Mouse (Mus musculus): ENCODE measurements around the gene Lypd8. TPM values are rescaled to one million over a fixed set of nuclear protein-coding genes. Genes with fewer than 3 reads are reported as not detected.

Lypd8 gene
- total RNA-seq, 2 experiments from 2014 or later = not detected

GRCm38 (mm10) chr11:58399985-58400645 lies 21.3 kb downstream of the Lypd8 start:
- DNase-seq = no peak

- DNase-seq = no peak
These were observed 21.8 kb downstream of the Lypd8 start for GRCm38 (mm10) chr11:58400655-58401054.

GRCm38 (mm10) chr11:58408066-58408465 lies 29.2 kb downstream of the Lypd8 start:
- peak; percentile 16 for DNase-seq

GRCm38 (mm10) chr11:58418336-58418735 lies 39.5 kb downstream of the Lypd8 start:
- no peak for DNase-seq

- no peak for DNase-seq
These were observed 42.0 kb downstream of the Lypd8 start, which contains the start of gene 1810065E05Rik for GRCm38 (mm10) chr11:58420815-58421214. Gene 1810065E05Rik (plus strand): TSS chr11:58421111.

GRCm38 (mm10) chr11:58432259-58432658 lies 53.4 kb downstream of the Lypd8 start, which contains the start of gene Gm12253:
Gene Gm12253 (plus strand): TSS chr11:58432559.
- no peak for DNase-seq

GRCm38 (mm10) chr11:58437866-58438265 lies 59.0 kb downstream of the Lypd8 start:
- no peak for DNase-seq

Other genes starting within 250 kb of the Lypd8 start
- 10 to 100 TPM; 10.8 to 14.6 TPM for gene Gemin5, start 210.5 kb upstream of the Lypd8 start, total RNA-seq (2021)
- gene Mrpl22, start 207.4 kb upstream of the Lypd8 start, total RNA-seq (2021) = 10 to 100 TPM; 43.9 to 49.0 TPM
- gene Igtp, start 179.5 kb upstream of the Lypd8 start, total RNA-seq (2021) = 1 to 10 TPM; 4.7 to 6.6 TPM
- gene Irgm2, start 179.4 kb upstream of the Lypd8 start, total RNA-seq (2021) = 1 to 10 TPM; 7.1 to 7.5 TPM
- not detected for gene 4930438A08Rik, start 104.2 kb upstream of the Lypd8 start, total RNA-seq (2021)
- gene Zfp692, start 72.0 kb upstream of the Lypd8 start, total RNA-seq (2021) = 1 to 10 TPM; 3.5 to 5.3 TPM
- 10 to 100 TPM; 31.0 to 41.3 TPM for gene Zfp672, start 48.7 kb upstream of the Lypd8 start, total RNA-seq (2021)
- 10 to 100 TPM; 28.0 to 30.3 TPM for gene Sh3bp5l, start 48.3 kb upstream of the Lypd8 start, total RNA-seq (2021)
- not detected for gene 1810065E05Rik, start 42.1 kb downstream of the Lypd8 start, total RNA-seq (2021)
- not detected for gene Gm12253, start 53.5 kb downstream of the Lypd8 start, total RNA-seq (2021)
- gene Lypd9, start 73.9 kb downstream of the Lypd8 start, total RNA-seq (2021) = not detected
- not detected for gene Olfr30, start 83.2 kb downstream of the Lypd8 start, total RNA-seq (2021)
- gene Olfr332, start 113.5 kb downstream of the Lypd8 start, total RNA-seq (2021) = not detected
- gene Olfr331, start 123.5 kb downstream of the Lypd8 start, total RNA-seq (2021) = not detected
- gene Olfr330, start 155.8 kb downstream of the Lypd8 start, total RNA-seq (2021) = not detected
- gene Olfr329-ps, start 167.4 kb downstream of the Lypd8 start, total RNA-seq (2021) = not detected
- not detected for gene Olfr328, start 176.6 kb downstream of the Lypd8 start, total RNA-seq (2021)
- gene Olfr224, start 191.5 kb downstream of the Lypd8 start, total RNA-seq (2021) = not detected
- gene Olfr325, start 198.7 kb downstream of the Lypd8 start, total RNA-seq (2021) = not detected
- not detected for gene Olfr324, start 216.1 kb downstream of the Lypd8 start, total RNA-seq (2021)
- not detected for gene 2210407C18Rik, start 237.0 kb downstream of the Lypd8 start, total RNA-seq (2021)

Measured in gastrocnemius, postnatal 10 days (tissue).